Mouse (Mus musculus): ENCODE data around the gene Nkx2-3.

DNA sequence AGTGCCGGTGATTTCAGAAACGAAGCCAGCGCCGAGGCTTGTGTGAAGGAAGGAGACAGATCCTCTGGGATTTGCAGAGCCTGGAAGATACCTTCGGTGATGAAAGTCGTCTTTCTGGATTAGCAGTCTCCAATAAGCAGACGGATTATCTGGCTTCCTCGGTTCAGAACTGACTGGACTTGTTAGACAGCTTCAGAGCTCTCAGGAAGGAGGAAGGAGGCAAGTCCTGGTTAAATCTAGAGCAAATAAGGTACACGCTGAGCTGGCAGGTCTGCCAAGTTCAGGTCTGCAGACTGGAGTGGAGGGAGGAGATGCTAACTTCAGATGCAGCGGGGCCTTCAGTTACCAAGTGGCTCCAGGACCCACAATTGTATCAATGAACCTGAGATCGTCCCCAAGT is 29.7 kb downstream of the Nkx2-3 start:
- no peak for TF ChIP-seq POLR2A (IDR thresholded peaks at IDR 0.05; ENCODE audit: low read depth, low read length)
- TF ChIP-seq CTCF (IDR thresholded peaks at IDR 0.05; ENCODE audit: extremely low read depth, insufficient read depth, insufficient read length, insufficient replicate concordance) = no peak
